Mouse (Mus musculus) liver, embryonic 14.5 days (tissue): ENCODE results near the gene Ccm2l. TPM values are rescaled to one million over a fixed set of nuclear protein-coding genes. Genes with fewer than 3 reads are reported as not detected.

ENCODE experiments used
- ATAC-seq: fragments of 200-750 bp; cut with Nextera tagmentation; 2 replicates; pipeline ENCODE4 v1.8.0; 2017; ENCODE audit warnings: moderate number of reproducible peaks, mild to moderate bottlenecking, moderate library complexity; ENCODE audit not compliant: insufficient read depth
- DNase-seq, 3 experiments: peaks; one replicate each; pipeline ENCODE4 v3.0.0-alpha.2; 2012 to 2013; ENCODE audit warnings: low read depth in 3 of 3, low spot score in 3 of 3
- H3K27ac ChIP-seq: fragments of 300-500 bp; sonication (generic); 2 replicates; pipeline ENCODE4 v1.5.1; 2014; ENCODE audit warnings: moderate library complexity, mild to moderate bottlenecking, control low read depth, inconsistent platforms
- H3K27me3 ChIP-seq: fragments of 300-500 bp; sonication (generic); 2 replicates; pipeline ENCODE4 v1.6.1; 2014; ENCODE audit warnings: mild to moderate bottlenecking, low read length, moderate library complexity; ENCODE audit not compliant: control insufficient read depth, insufficient read depth
- H3K36me3 ChIP-seq: fragments of 300-500 bp; sonication (generic); replicated peaks from 2 replicates; pipeline ENCODE4 v1.6.1; 2014; ENCODE audit warnings: low read depth; ENCODE audit not compliant: control insufficient read depth, insufficient read depth
- H3K4me1 ChIP-seq, 2 experiments: fragments of 200-500 bp in 1 of 2; fragments of 300-500 bp in 1 of 2; sonication (generic) in 1 of 2; replicated peaks; 2 replicates each; pipeline ENCODE4 v1.6.1; 2012 to 2014; ENCODE audit warnings: antibody characterized with exemption in 1 of 2, inconsistent platforms in 1 of 2, low read length in 1 of 2; ENCODE audit not compliant: control insufficient read depth in 2 of 2, insufficient read depth in 2 of 2
- H3K4me2 ChIP-seq: fragments of 300-500 bp; sonication (generic); 2 replicates; pipeline ENCODE4 v1.6.1; 2014; ENCODE audit warnings: low read depth, mild to moderate bottlenecking, control low read depth, moderate library complexity
- H3K4me3 ChIP-seq, 2 experiments: fragments of 200-500 bp in 1 of 2; fragments of 300-500 bp in 1 of 2; sonication (generic) in 1 of 2; 2 replicates each; pipeline ENCODE4 v1.5.1; 2012 to 2014; ENCODE audit warnings: low read depth in 2 of 2, low read length in 2 of 2, mild to moderate bottlenecking in 2 of 2, control low read depth in 1 of 2, inconsistent platforms in 1 of 2, moderate library complexity in 1 of 2; ENCODE audit not compliant: insufficient read depth in 1 of 2
- H3K9ac ChIP-seq: fragments of 300-500 bp; sonication (generic); replicated peaks from 2 replicates; pipeline ENCODE4 v1.6.1; 2014; ENCODE audit warnings: mild to moderate bottlenecking, control low read depth, moderate library complexity
- H3K9me3 ChIP-seq: fragments of 300-500 bp; sonication (generic); 2 replicates; pipeline ENCODE4 v1.6.1; 2016; ENCODE audit warnings: low read length, mixed read lengths; ENCODE audit not compliant: control insufficient read depth
- CTCF ChIP-seq: IDR thresholded peaks from 2 replicates; pipeline ENCODE4 v1.5.1; 2016; ENCODE audit warnings: antibody characterized with exemption, low read depth, control low read depth
- EP300 ChIP-seq: IDR thresholded peaks from 2 replicates; pipeline ENCODE4 v1.6.1; 2016; ENCODE audit warnings: antibody characterized with exemption, low read depth
- WGBS: fragments of 180-500 bp; shearing (Covaris S2); extraction: QIAGEN DNeasy Blood & Tissue Kit; methylation state at CpG from one replicate; pipeline ENCODE4 v1.1.7; 2014; ENCODE audit not compliant: insufficient replicate concordance; 5-methylcytosine and 5-hydroxymethylcytosine counted together
- polyA plus RNA-seq, 2 experiments: library from polyadenylated mRNA; depleted of rRNA in 1 of 2; stranded (reverse) in 1 of 2; unstranded in 1 of 2; fragments of >200 nt; fragmentation: Nextera tagmentation in 1 of 2; extraction: Ambion mirVana in 1 of 2; gene quantifications; 2 replicates each; pipeline versions ENCODE4 v1.2.1 to v1.2.3; 2012 to 2014

Ccm2l gene
- polyA plus RNA-seq, 2 experiments: 0.81 to 2.2 TPM

GRCm38 (mm10) chr2:153026052-153026451 lies 39.7 kb upstream of the Ccm2l start:
- no peaks in the 10 kb centered on the region for H3K9me3 ChIP-seq
- TF ChIP-seq EP300 (no peak), CTCF (no peak)
- peaks cover 15% of the 10 kb centered on the region for H3K27me3 ChIP-seq
- DNase-seq: no peak
- no peak for ATAC-seq
- no peak overlapping the region for H3K27ac ChIP-seq
- WGBS: 41% methylated on average over 7 of the region's 7 CpGs
- H3K9ac ChIP-seq: no peak overlapping the region
- H3K4me1 ChIP-seq: no peaks in the 10 kb centered on the region
- H3K36me3 ChIP-seq: no peaks in the 10 kb centered on the region
- no peak overlapping the region for H3K4me2 ChIP-seq
- no peak overlapping the region for H3K4me3 ChIP-seq

DNA sequence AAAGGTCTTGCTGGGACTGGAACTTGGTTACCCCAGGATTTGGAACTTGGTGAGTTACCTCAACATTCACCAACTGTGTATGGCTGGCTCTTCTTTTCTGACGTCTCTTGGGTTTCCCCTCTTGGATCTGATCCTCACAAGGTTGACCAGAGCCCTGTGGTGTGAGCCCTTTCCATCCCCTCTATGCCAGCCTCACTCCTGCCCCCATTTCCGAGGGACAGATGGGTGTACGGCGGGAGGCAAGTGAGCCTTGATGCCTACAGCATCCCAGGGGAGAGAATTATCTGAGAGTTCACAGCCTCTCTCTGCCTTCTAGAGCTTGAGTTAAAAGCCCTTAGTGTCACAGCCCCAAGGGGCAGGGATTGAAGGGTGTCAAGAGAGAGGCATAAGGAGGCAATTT lies 38.3 kb upstream of the Ccm2l start:
- no peak overlapping the region for H3K9ac ChIP-seq
- DNase-seq: no peak
- no peak for TF ChIP-seq EP300
- no peak for TF ChIP-seq CTCF

DNA sequence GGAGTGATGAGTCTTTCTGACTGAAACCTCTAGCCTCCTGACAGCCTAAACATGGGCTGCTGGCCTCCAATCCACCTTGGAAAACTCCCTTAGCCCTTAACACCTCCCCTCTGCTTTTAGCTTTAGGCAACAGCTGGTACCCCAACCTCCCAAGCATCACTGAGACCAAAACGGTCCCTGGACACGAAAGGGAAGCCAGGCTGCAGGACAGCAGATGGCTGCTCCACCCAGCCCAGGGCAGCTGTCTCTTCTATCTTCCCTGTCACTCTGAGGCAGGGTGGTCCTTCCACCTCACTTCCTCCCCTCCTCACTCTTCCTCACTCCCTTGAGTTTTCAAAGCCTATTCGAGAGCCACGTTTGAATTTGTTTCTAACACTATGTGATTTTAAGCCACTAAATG lies 35.3 kb upstream of the Ccm2l start:
- Histone ChIP-seq H3K4me1 (no peaks in the 10 kb centered on the region), H3K27me3 (peaks cover 40% of the 10 kb centered on the region), H3K9me3 (no peaks in the 10 kb centered on the region), H3K27ac (no peak overlapping the region), H3K4me3 (no peak overlapping the region), H3K4me2 (no peak overlapping the region), H3K36me3 (no peaks in the 10 kb centered on the region), H3K9ac (no peak overlapping the region)
- DNase-seq (no peak), ATAC-seq (no peak)
- 14% methylated on average over 4 of the region's 4 CpGs for WGBS
- no peak for TF ChIP-seq EP300
- TF ChIP-seq CTCF: no peak

More for the DNA sequence above, 38.3 kb upstream of the Ccm2l start:
- no peak for ATAC-seq
- Histone ChIP-seq H3K4me1 (no peaks in the 10 kb centered on the region), H3K36me3 (no peaks in the 10 kb centered on the region), H3K27ac (no peak overlapping the region), H3K4me2 (no peak overlapping the region), H3K9me3 (no peaks in the 10 kb centered on the region), H3K4me3 (no peak overlapping the region), H3K27me3 (peaks cover 29% of the 10 kb centered on the region)
- WGBS: 50% methylated on average over 4 of the region's 4 CpGs

- H3K4me2 ChIP-seq: peak within 1 kb of the TSS; percentile 55
- no peak for ATAC-seq
- H3K9me3 ChIP-seq: no peaks in the 10 kb centered on the region
- H3K4me3 ChIP-seq: peak within 1 kb of the TSS in 1 of 2 experiments; percentile 41; a peak in 3 of 4 replicates
- no peak within 1 kb of the TSS for H3K27ac ChIP-seq
- H3K4me1 ChIP-seq: no peaks in the 10 kb centered on the region
- DNase-seq: no peak
- H3K36me3 ChIP-seq: no peaks in the 10 kb centered on the region
- peaks cover 40% of the 10 kb centered on the region for H3K27me3 ChIP-seq
- TF ChIP-seq EP300 (no peak), CTCF (no peak)
- 5% methylated on average over 49 of the region's 54 CpGs for WGBS
- no peak within 1 kb of the TSS for H3K9ac ChIP-seq
Measured at GRCm38 (mm10) chr2:153031126-153032082, 34.4 kb upstream of the Ccm2l start, which contains the start of gene Xkr7. Gene Xkr7, plus strand, starts transcription at chr2:153031852.
